Mouse (Mus musculus) cerebellum, adult 2 months (tissue): Measurements from ENCODE around the gene Rnf130. TPM values are rescaled to one million over a fixed set of nuclear protein-coding genes. Genes with fewer than 3 reads are reported as not detected.

Experiments
- DNase-seq, 2 experiments: peaks; one replicate each; pipeline ENCODE4 v3.0.0; 2021
- H3K27ac ChIP-seq: fragments of 200-500 bp; 2 replicates; pipeline ENCODE4 v1.5.1; 2012; ENCODE audit warnings: low read length, control low read depth, inconsistent platforms; ENCODE audit not compliant: insufficient read depth
- H3K27me3 ChIP-seq: fragments of 200-500 bp; 2 replicates; pipeline ENCODE4 v1.6.1; 2012; ENCODE audit warnings: inconsistent platforms, mild to moderate bottlenecking, low read length, moderate library complexity; ENCODE audit not compliant: control insufficient read depth, insufficient read depth
- H3K4me1 ChIP-seq: fragments of 200-500 bp; 2 replicates; pipeline ENCODE4 v1.6.1; 2011; ENCODE audit warnings: low read length; ENCODE audit not compliant: control insufficient read depth, insufficient read depth
- H3K4me3 ChIP-seq: fragments of 200-500 bp; replicated peaks from 2 replicates; pipeline ENCODE3; 2011; ENCODE audit warnings: mild to moderate bottlenecking, low read depth, low read length, control low read depth; ENCODE audit not compliant: insufficient read depth
- CTCF ChIP-seq: fragments of 200-500 bp; IDR thresholded peaks from 2 replicates; pipeline ENCODE4 v1.5.1; 2011; ENCODE audit warnings: low read depth, mild to moderate bottlenecking, control low read depth, low read length, moderate library complexity, borderline replicate concordance; ENCODE audit not compliant: insufficient read depth
- POLR2A ChIP-seq: fragments of 200-500 bp; IDR thresholded peaks from 2 replicates; pipeline ENCODE4 v1.6.1; 2011; ENCODE audit warnings: low read length, control low read depth, borderline replicate concordance; ENCODE audit not compliant: insufficient read depth
- WGBS: fragments of 180-500 bp; shearing (Covaris S2); methylation state at CpG from one replicate; pipeline ENCODE4 v1.1.7; 2018; 5-methylcytosine and 5-hydroxymethylcytosine counted together
- polyA plus RNA-seq: library from polyadenylated mRNA; depleted of rRNA; stranded (reverse); fragments of >200 nt; gene quantifications from 2 replicates; pipeline ENCODE4 v1.2.3, GENCODE M21; 2012

Rnf130 gene
- polyA plus RNA-seq, 1 experiment: 76.6 TPM

- 0 out of 2 replicates have a peak overlapping the region, but pooled peaks have one; percentile 6 for H3K27ac ChIP-seq
- H3K4me1 ChIP-seq: peaks cover 8% of the 10 kb centered on the region
- 80% methylated on average over 2 of the region's 2 CpGs for whole genome bisulfite sequencing
- TF ChIP-seq CTCF (no peak), POLR2A (no peak)
- no peak for DNase-seq
- no peak overlapping the region for H3K4me3 ChIP-seq
- no peaks in the 10 kb centered on the region for H3K27me3 ChIP-seq
Observed at GRCm38 (mm10) chr11:50066088-50066487, 40.9 kb downstream of the Rnf130 start.

GRCm38 (mm10) chr11:50073830-50074229 is 48.7 kb downstream of the Rnf130 start:
- WGBS: 12% methylated on average over 10 of the region's 10 CpGs
- peaks cover 6% of the 10 kb centered on the region for H3K4me1 ChIP-seq
- TF ChIP-seq POLR2A (no peak), CTCF (no peak)
- H3K4me3 ChIP-seq: no peak overlapping the region
- DNase-seq: peak; percentile 69 to 83
- peak overlapping the region; percentile 6; the same call in 1 of the 2 replicates for H3K27ac ChIP-seq
- H3K27me3 ChIP-seq: no peaks in the 10 kb centered on the region

- Histone ChIP-seq H3K27ac (no peak overlapping the region), H3K4me1 (peaks cover 6% of the 10 kb centered on the region), H3K4me3 (no peak overlapping the region), H3K27me3 (no peaks in the 10 kb centered on the region)
- no peak for DNase-seq
- WGBS: 73% methylated on average over 4 of the region's 4 CpGs
- TF ChIP-seq POLR2A (no peak), CTCF (no peak)
Observed at GRCm38 (mm10) chr11:50076756-50077155, 51.6 kb downstream of the Rnf130 start.

- 70% methylated on average over 5 of the region's 5 CpGs for WGBS
- TF ChIP-seq CTCF: no peak
- no peak for TF ChIP-seq POLR2A
- DNase-seq: no peak
Observed at GRCm38 (mm10) chr11:50081365-50082190, 56.4 kb downstream of the Rnf130 start.

GRCm38 (mm10) chr11:50086211-50086610 is 61.1 kb downstream of the Rnf130 start:
- TF ChIP-seq POLR2A (no peak), CTCF (no peak)
- H3K27ac ChIP-seq: no peak overlapping the region
- no peaks in the 10 kb centered on the region for H3K27me3 ChIP-seq
- no peak for DNase-seq
- WGBS: 92% methylated on average over 3 of the region's 3 CpGs
- H3K4me1 ChIP-seq: peaks cover 17% of the 10 kb centered on the region
- no peak overlapping the region for H3K4me3 ChIP-seq

More at GRCm38 (mm10) chr11:50081365-50082190, 56.4 kb downstream of the Rnf130 start:
- H3K4me1 ChIP-seq: peaks cover 4% of the 10 kb centered on the region; the same call in 1 of the 2 replicates
- no peak overlapping the region for H3K27ac ChIP-seq
- no peaks in the 10 kb centered on the region for H3K27me3 ChIP-seq
- no peak overlapping the region for H3K4me3 ChIP-seq

GRCm38 (mm10) chr11:50089840-50090239 is 64.7 kb downstream of the Rnf130 start:
- Histone ChIP-seq H3K4me3 (no peak overlapping the region), H3K27ac (no peak overlapping the region), H3K4me1 (peaks cover 38% of the 10 kb centered on the region), H3K27me3 (no peaks in the 10 kb centered on the region)
- TF ChIP-seq POLR2A (no peak), CTCF (no peak)
- WGBS: 92% methylated on average over 1 of the region's 1 CpGs
- no peak for DNase-seq

- peak; percentile 79 to 94 for DNase-seq
- Histone ChIP-seq H3K27ac (peak overlapping the region; percentile 91), H3K27me3 (no peaks in the 10 kb centered on the region), H3K4me1 (peaks cover 41% of the 10 kb centered on the region), H3K4me3 (no peak overlapping the region)
- no peak for TF ChIP-seq POLR2A
- no peak for TF ChIP-seq CTCF
- 5% methylated on average over 5 of the region's 5 CpGs for WGBS
Observed at GRCm38 (mm10) chr11:50090982-50091675, 66.0 kb downstream of the Rnf130 start.

GRCm38 (mm10) chr11:50091681-50092080 is 66.5 kb downstream of the Rnf130 start:
- Histone ChIP-seq H3K4me1 (peaks cover 45% of the 10 kb centered on the region), H3K4me3 (no peak overlapping the region), H3K27me3 (no peaks in the 10 kb centered on the region), H3K27ac (peak overlapping the region; percentile 91)
- TF ChIP-seq POLR2A (no peak), CTCF (no peak)
- peak in 1 of 2 experiments; percentile 36 for DNase-seq
